Mouse (Mus musculus) cerebellum, postnatal 10 days (tissue): ENCODE results near the gene Rundc3a.
A peak's percentile ranks its signal among the peaks of the same experiment; 100 is the strongest.
"Not testable (repeated sequence)": the region's sequence is repeated elsewhere in the genome, so short reads cannot be mapped to it uniquely, and the experiment has no call there.

ENCODE experiments used
- DNase-seq, 2 experiments: peaks; one replicate each; pipeline ENCODE4 v3.0.0; 2021; ENCODE audit warnings: mixed read lengths in 2 of 2

The Rundc3a gene

GRCm38 (mm10) chr11:102393238-102393634, at the start of gene Rundc3a:
Gene Rundc3a, plus strand, starts transcription at chr11:102393403.
- peak; percentile 100 for DNase-seq

DNA sequence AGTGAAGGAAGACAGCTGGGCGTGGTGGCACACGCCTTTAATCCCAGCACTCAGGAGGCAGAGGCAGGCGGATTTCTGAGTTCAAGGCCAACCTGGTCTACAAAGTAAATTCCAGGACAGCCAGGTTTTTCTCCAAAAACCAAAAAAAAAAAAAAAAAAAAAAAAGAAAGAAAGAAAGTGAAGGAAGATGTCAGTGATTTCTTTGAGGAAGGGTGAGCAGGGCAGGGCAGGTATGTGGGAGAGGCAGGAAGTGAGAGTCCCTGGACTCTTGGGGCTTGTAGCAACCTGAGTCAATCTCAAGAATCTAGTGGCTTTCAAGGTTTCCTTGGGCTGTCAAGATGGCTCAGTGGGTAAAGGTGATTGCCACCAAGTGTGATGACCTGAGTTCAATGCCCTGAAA, 48.7 kb upstream of the Rundc3a start:
- no peak for DNase-seq

- DNase-seq, result no peak
Measured at GRCm38 (mm10) chr11:102346926-102347325, 46.3 kb upstream of the Rundc3a start.

- DNase-seq, result no peak
Measured at GRCm38 (mm10) chr11:102347683-102348082, 45.5 kb upstream of the Rundc3a start.

GRCm38 (mm10) chr11:102348101-102348585, 45.1 kb upstream of the Rundc3a start:
- no peak for DNase-seq

DNA sequence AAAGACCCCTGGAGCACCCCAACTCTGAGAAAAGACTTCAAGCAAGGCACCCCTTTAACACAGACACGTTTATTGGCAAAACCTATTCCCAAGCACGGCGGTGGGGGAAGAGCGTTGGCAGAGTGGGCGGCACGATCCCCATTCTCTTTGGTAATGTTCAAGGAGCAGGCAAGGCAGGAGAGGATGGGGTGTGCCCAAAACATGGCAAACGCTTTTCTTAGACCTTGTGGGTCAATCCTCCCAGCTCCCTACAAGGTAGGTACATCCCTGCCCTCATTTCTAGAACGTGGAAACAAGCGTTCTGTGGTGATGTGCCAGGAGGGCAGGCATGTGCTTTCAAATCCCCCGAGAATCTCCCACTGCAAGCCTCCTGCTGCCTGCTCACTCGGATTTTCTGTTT, 44.4 kb upstream of the Rundc3a start:
- DNase-seq, result no peak

DNA sequence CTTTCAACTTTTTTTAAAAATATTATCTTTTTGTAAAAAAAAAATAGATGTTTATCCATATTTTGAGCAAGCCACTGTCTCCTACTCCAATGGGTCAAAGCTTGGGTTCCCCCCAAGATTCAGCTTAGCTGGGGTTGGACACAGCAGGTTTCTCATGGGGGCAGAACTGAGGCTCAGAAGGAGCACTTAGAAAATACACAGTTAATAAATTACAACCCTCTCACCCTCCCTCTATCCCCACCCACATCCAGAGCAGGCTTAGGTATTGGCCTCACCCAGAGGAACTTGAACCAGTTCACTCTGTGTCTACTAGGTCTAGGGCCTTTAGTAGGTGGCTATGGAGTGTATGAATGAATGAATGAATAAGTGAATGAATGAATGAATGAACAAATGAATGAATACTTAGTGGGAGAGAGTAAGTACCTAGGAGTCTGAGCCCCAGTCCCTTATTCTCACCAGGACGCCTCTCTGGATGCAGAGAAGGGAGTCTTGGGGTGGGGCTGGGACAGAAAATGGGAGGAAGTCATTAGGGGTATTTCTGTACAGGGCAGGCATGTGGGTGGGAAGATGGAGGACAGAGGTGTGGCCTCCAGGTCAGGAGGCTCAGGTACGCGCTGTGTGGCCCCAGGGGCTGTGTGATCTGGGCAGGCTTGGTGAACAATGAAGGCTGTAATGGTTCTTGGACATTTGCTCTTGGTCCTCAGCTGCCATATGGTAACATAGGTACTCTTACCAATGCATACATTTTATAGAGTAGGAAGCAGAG, 43.8 kb upstream of the Rundc3a start:
- DNase-seq, result no peak

DNA sequence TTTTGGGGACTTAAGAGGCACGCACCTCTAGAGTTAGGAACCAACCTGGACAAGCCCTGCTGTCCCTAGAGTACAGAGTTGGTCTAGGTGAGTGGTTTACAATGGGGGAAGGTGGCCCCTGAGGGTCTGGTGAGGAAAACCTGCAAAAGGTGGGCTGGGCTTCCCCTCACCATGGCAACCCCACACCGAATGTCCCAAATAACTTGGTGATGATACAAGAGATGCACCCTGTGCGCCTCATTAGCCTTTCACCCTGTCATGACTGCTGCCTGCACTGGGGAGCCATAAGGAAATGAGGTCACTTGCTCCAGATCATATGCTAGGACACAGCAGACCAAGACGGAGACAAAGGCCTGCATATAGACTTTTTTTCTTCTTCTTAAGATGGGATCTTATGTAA, 42.8 kb upstream of the Rundc3a start:
- DNase-seq, result no peak

DNA sequence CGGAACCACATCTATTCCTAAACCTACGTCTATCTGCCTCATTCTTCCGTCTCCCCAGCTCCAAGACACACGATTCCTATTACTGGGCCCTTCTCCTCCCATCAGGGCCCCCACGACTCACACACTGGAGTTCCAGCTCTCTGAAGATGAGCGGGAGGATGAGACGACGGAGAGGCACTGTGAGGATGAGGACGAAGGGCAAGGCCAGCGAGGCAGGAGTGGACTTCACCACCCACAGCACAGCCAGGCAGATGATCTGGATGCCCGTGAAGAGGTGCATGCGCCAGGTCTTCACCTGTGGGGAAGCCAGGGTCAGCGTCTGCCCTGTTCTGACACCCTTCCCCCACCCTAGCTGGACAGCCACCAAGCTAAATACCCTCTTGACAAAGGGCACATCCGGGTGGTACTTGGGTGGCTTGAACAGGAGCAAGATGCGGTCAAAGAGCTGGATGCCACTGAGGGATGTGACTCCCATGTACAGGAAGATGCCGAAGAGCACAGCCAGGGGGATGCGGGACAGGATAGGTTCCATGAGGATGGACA, 42.2 kb upstream of the Rundc3a start:
- no peak for DNase-seq

DNA sequence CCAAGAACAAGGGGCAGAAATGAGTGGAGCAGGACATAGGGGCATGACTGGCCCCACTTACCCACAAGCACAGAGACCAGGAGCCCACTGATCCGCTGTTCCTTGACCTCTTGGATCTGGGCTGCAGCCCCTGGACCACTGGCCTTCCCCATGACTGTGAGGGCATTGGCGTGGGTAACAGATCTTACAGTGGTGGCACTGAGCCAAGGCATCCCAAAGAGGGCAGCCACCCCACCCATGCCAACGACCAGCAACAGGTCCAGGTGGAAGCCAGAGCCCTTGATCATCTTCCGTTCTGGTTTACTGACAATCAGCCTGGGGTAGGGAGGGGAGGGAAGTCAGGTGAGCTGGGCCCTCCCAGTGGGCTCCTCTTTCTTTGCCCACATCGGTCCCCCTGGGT, 40.8 kb upstream of the Rundc3a start:
- peak; percentile 49 to 51 for DNase-seq

- peak; percentile 78 to 79 for DNase-seq
Measured at GRCm38 (mm10) chr11:102353021-102353431, 40.2 kb upstream of the Rundc3a start.

GRCm38 (mm10) chr11:102355501-102355900, 37.7 kb upstream of the Rundc3a start:
- DNase-seq, result no peak

DNA sequence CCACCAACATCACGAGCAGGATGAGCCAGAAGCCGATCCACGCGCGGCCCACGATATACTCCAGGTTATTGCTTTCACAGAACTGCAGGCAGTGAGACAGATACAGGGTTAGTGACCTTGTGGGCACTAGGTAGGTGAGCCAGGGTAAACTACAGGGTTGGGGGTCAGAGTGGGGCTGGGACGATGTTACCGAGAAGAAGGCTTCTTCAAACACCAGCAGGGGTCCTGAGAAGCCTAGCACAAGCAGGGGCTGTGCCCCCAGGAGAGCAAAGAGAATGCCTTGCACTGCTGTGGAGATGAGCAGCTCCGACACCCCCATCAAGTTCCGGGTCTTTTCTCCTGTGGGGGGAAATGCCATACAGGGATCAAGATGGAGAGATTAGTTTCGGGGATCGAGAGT, 37.0 kb upstream of the Rundc3a start:
- DNase-seq, result no peak

- no peak for DNase-seq
Measured at GRCm38 (mm10) chr11:102356636-102357350, 36.4 kb upstream of the Rundc3a start.

DNA sequence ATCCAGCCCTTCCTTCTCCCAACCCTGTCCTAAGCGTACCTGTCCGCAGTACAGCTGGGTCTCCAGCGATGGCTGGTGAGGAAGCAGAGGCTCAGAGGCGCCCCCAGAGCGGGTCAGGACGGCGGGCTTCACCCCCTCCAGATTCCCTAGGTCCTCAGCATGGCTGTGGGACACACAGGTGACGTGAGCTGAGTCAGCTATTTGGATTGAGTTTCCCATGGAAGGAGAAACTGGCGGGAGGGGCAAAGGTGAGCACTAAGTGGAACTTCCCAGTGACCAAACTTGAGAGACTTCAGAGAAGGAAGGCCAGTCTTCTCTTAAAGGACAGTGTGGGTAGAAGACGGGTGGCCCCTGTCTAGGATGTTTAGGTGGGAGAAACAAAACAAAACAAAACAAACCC, 34.8 kb upstream of the Rundc3a start:
- no peak for DNase-seq

DNA sequence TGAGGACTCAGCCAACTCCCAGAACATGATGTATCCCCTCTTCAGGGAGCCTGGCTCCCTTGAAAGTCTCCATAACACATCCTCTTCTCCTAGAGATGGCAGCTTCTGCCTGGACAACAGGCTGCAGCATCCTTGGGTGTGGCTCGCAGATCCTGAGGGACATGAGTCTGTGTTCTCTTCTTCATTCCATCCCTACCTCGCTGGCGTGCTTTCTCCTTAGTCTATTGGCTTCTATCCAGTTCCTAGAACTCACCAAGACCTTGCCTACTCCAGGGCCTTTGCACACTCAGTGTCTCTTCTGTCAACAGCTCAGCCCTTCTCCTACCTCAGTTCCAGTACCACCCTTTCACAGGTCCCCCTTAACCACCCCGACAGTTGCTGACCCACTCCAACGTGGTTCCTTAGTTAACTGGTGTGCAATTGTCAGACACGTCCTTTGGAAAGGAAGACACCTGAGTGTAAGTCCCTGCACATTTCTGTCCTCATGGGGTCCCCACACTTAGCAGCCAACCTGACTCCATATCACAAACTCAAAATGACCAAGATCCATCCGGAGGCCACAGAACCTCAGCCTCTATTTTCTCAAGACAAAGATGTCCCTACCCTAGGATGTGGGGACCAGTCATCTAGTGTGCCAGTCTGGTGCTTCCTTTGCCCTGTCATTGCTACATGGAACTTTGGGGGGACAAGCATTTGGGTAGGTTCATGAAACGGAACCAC, 31.3 kb upstream of the Rundc3a start:
- no peak for DNase-seq

DNA sequence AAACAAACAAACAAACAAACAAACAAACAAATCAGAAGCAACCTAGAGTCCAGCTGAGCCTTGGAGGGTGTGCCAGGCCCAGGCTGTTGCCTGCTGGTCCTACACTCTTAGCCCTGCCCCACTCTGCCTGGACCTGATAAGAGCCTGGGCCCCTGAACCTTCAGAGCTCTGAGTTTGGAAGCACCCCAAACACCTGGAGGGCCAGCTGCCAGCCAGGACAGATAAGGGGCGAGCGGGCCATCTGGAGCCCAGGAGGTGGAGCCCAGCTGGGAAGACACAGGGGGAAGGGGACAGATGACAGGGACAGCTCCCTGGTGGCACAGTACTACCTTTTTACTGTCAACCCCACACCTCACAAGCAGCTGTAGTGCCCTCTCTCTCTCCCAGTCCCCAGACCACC, 29.6 kb upstream of the Rundc3a start:
- peak in 1 of 2 experiments; percentile 23 for DNase-seq

DNA sequence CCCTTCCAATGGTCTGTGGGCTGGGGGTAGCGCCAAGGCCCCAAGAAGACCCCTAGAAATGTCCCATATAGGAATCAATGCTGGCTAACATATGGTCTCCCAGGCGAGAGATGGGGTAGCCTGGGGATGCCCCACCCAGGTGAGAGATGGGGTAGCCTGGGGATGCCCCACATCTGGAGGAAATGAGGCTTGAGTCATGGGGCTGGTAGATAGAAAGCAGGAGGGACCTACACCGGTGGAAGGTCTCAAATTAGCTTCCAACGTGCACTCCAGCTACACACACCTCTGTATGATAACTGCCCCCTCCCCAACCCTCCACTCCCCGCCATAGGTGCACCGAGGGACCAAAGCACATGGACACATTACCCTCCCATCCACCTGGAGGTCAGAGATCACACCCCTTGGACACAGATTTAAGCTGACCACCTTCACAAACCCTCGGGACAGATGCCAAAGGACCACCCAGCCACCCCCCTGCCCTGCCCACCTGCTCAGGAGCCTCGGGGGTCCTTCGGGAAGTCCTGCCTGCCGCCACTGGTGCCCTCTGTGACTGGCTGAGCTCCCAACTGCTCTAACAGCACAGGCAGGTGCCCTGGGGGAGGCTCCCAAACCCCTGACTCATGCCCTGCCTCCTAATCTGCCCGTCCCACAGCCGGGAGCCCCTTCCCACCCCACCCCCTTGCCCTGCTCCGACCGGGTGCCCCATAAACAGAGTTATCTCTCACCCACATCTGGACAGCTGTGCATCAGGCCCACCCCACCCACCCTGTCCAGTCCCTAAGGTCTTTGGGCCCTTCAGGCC, 28.4 kb upstream of the Rundc3a start:
- DNase-seq, result no peak

DNA sequence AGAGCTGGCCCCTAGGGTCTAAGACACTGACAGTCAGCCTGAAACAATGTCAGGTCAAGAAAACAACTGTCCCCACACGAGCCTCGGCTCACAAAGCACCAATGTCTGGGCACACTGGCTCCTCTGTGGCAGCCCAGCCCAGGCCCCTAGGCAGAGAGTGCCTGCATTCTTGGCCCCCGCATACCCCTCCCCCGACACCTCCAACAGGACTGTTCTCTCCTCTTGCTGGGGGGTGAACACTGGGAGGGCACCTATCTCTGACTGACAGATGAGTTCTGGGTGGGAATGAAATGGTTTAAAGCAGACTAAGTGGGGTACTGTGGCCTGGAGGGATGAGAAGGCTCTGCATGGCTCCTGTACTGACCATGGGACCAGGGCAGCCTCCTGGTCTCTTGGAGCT, 27.5 kb upstream of the Rundc3a start:
- no peak for DNase-seq

DNA sequence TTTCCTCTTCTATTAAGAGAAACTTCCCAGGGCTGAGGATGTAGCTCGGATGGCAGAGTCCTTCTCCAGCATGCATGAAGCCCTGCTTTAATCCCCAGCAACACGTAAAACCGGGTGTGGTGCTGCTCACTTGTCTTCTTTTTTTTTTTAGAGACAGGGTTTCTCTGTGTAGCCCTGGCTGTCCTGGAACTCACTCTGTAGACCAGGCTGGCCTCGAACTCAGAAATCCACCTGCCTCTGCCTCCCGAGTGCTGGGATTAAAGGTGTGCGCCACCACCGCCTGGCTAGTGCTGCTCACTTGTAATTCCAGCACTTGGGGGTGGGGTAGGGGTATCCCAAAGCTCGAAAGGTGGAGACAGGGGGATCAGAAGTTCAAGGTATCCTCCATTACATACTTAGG, 27.1 kb upstream of the Rundc3a start, which contains the start of gene Slc4a1:
Slc4a1 (minus strand) TSS at position 101 of the 400 bp plus-strand sequence.
- not testable (repeated sequence) for DNase-seq

DNA sequence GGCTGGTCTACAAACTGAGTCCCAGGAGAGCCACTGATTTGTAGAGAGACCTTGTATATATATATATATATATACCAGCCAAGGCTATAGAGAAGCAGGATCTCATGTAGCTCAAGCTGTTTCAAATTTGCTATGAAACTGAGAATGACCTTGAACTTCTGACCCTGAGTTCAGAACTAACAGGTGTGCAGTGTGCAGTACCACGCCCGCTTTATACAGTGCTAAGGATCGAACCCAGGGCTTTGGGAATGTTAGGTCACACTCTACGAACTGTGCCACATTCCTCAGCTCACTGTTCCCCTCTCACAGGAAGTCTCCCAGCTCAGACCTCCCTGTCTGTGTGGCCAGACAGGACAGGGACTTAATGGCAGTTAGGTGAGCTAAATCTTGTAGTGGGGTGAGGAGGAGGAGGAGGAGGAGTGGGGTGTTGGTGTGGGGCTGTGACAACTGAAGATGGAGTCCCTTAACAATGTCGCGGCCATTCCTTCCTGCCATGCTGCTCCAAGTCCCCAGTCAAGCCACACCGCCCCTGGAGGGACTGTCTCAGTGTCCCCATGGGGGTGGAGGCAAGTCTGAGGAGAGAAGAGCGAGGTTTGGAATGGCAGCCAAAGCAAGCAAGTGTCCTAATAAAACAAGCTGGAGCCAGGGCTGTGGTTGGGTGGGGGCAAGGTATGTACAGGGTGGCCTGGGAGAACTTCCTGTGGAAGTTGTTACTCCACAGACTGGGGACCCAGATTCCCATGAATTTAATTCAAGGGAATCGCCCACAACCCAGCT, 25.5 kb upstream of the Rundc3a start:
- DNase-seq, result no peak
